Mouse (Mus musculus) liver, embryonic 15.5 days (tissue): Measurements from ENCODE around the gene Ccdc182. TPM values are rescaled to one million over a fixed set of nuclear protein-coding genes. Genes with fewer than 3 reads are reported as not detected.

Experiments used
- ATAC-seq: fragments of 200-750 bp; cut with Nextera tagmentation; 2 replicates; pipeline ENCODE4 v1.8.0; 2017; ENCODE audit warnings: moderate number of reproducible peaks, mild to moderate bottlenecking, moderate library complexity; ENCODE audit not compliant: insufficient read depth
- H3K27ac ChIP-seq: fragments of 300-500 bp; sonication (generic); replicated peaks from 2 replicates; pipeline ENCODE4 v1.5.1; 2015; ENCODE audit warnings: mild to moderate bottlenecking, inconsistent platforms
- H3K27me3 ChIP-seq: fragments of 300-500 bp; sonication (generic); 2 replicates; pipeline ENCODE4 v1.6.1; 2015; ENCODE audit warnings: mild to moderate bottlenecking, inconsistent platforms
- H3K36me3 ChIP-seq: fragments of 300-500 bp; sonication (generic); replicated peaks from 2 replicates; pipeline ENCODE4 v1.6.1; 2015; ENCODE audit warnings: moderate library complexity, mild to moderate bottlenecking, inconsistent platforms
- H3K4me1 ChIP-seq: fragments of 300-500 bp; sonication (generic); replicated peaks from 2 replicates; pipeline ENCODE4 v1.6.1; 2015; ENCODE audit warnings: inconsistent platforms
- H3K4me2 ChIP-seq: fragments of 300-500 bp; sonication (generic); 2 replicates; pipeline ENCODE4 v1.6.1; 2015; ENCODE audit warnings: moderate library complexity, mild to moderate bottlenecking, inconsistent platforms
- H3K4me3 ChIP-seq: fragments of 300-500 bp; sonication (generic); replicated peaks from 2 replicates; pipeline ENCODE4 v1.5.1; 2015; ENCODE audit warnings: mild to moderate bottlenecking, inconsistent platforms
- H3K9ac ChIP-seq: fragments of 300-500 bp; sonication (generic); 2 replicates; pipeline ENCODE4 v1.6.1; 2015; ENCODE audit warnings: moderate library complexity, mild to moderate bottlenecking, inconsistent platforms
- H3K9me3 ChIP-seq: fragments of 300-500 bp; sonication (generic); replicated peaks from 2 replicates; pipeline ENCODE4 v1.6.1; 2016; ENCODE audit warnings: inconsistent platforms
- WGBS: fragments of 180-500 bp; shearing (Covaris S2); methylation state at CpG from one replicate; pipeline ENCODE4 v1.1.7; 2015; ENCODE audit warnings: mixed read lengths; ENCODE audit not compliant: insufficient replicate concordance; 5-methylcytosine and 5-hydroxymethylcytosine counted together
- polyA plus RNA-seq: library from polyadenylated mRNA; unstranded; fragments of >200 nt; fragmentation: Nextera tagmentation; extraction: Ambion mirVana; gene quantifications from 2 replicates; pipeline ENCODE4 v1.2.1, GENCODE M21; 2015

Gene Ccdc182
- polyA plus RNA-seq, 1 experiment from 2014 or later: not detected

GRCm38 (mm10) chr11:88307616-88308543, 14.0 kb downstream of the Ccdc182 start:
- no peak overlapping the region for H3K27ac ChIP-seq
- no peak overlapping the region for H3K4me3 ChIP-seq
- no peaks in the 10 kb centered on the region for H3K4me1 ChIP-seq
- ATAC-seq: no peak
- H3K27me3 ChIP-seq: 0 out of 2 replicates have a peak, but pooled peaks cover 10% of the 10 kb centered on the region
- WGBS: 62% methylated on average over 14 of the region's 14 CpGs
- H3K9ac ChIP-seq: no peak overlapping the region
- H3K4me2 ChIP-seq: no peak overlapping the region
- H3K9me3 ChIP-seq: no peaks in the 10 kb centered on the region
- H3K36me3 ChIP-seq: no peaks in the 10 kb centered on the region

- Histone ChIP-seq H3K36me3 (no peaks in the 10 kb centered on the region), H3K9me3 (no peaks in the 10 kb centered on the region), H3K4me1 (no peaks in the 10 kb centered on the region; the same call in 1 of the 2 replicates), H3K4me3 (no peak overlapping the region), H3K9ac (no peak overlapping the region), H3K27ac (no peak overlapping the region), H3K4me2 (no peak overlapping the region), H3K27me3 (0 out of 2 replicates have a peak, but pooled peaks cover 11% of the 10 kb centered on the region)
- no peak for ATAC-seq
- WGBS: 69% methylated on average over 10 of the region's 10 CpGs
Observed at GRCm38 (mm10) chr11:88309059-88309700, 15.3 kb downstream of the Ccdc182 start.

GRCm38 (mm10) chr11:88310773-88311172, 16.9 kb downstream of the Ccdc182 start:
- Histone ChIP-seq H3K4me3 (no peak overlapping the region), H3K36me3 (no peaks in the 10 kb centered on the region), H3K9me3 (no peaks in the 10 kb centered on the region), H3K27me3 (0 out of 2 replicates have a peak, but pooled peaks cover 15% of the 10 kb centered on the region), H3K9ac (no peak overlapping the region), H3K4me1 (no peaks in the 10 kb centered on the region; the same call in 1 of the 2 replicates), H3K27ac (no peak overlapping the region), H3K4me2 (no peak overlapping the region)
- WGBS: 60% methylated on average over 6 of the region's 6 CpGs
- ATAC-seq: no peak

GRCm38 (mm10) chr11:88311606-88312005, 17.7 kb downstream of the Ccdc182 start:
- WGBS: 50% methylated on average over 7 of the region's 7 CpGs
- H3K36me3 ChIP-seq: no peaks in the 10 kb centered on the region
- no peaks in the 10 kb centered on the region; the same call in 1 of the 2 replicates for H3K4me1 ChIP-seq
- 0 out of 2 replicates have a peak, but pooled peaks cover 15% of the 10 kb centered on the region for H3K27me3 ChIP-seq
- no peak overlapping the region for H3K9ac ChIP-seq
- no peak overlapping the region for H3K27ac ChIP-seq
- H3K4me2 ChIP-seq: no peak overlapping the region
- H3K4me3 ChIP-seq: no peak overlapping the region
- H3K9me3 ChIP-seq: no peaks in the 10 kb centered on the region
- no peak for ATAC-seq

- no peak overlapping the region for H3K4me2 ChIP-seq
Observed at GRCm38 (mm10) chr11:88313512-88313911, 19.7 kb downstream of the Ccdc182 start.

GRCm38 (mm10) chr11:88314471-88314870, 20.6 kb downstream of the Ccdc182 start:
- no peaks in the 10 kb centered on the region; the same call in 1 of the 2 replicates for H3K4me1 ChIP-seq
- H3K27me3 ChIP-seq: 0 out of 2 replicates have a peak, but pooled peaks cover 15% of the 10 kb centered on the region

More at GRCm38 (mm10) chr11:88313512-88313911, 19.7 kb downstream of the Ccdc182 start:
- no peaks in the 10 kb centered on the region for H3K9me3 ChIP-seq
- H3K4me1 ChIP-seq: no peaks in the 10 kb centered on the region; the same call in 1 of the 2 replicates
- 3% methylated on average over 8 of the region's 8 CpGs for WGBS
- no peak overlapping the region for H3K9ac ChIP-seq
- no peak for ATAC-seq
- H3K27me3 ChIP-seq: 0 out of 2 replicates have a peak, but pooled peaks cover 15% of the 10 kb centered on the region
- no peak overlapping the region for H3K27ac ChIP-seq
- no peak overlapping the region for H3K4me3 ChIP-seq
- H3K36me3 ChIP-seq: no peaks in the 10 kb centered on the region

GRCm38 (mm10) chr11:88315393-88315792, 21.5 kb downstream of the Ccdc182 start:
- Histone ChIP-seq H3K4me2 (no peak overlapping the region), H3K27ac (no peak overlapping the region), H3K9me3 (no peaks in the 10 kb centered on the region), H3K4me1 (no peaks in the 10 kb centered on the region; the same call in 1 of the 2 replicates), H3K27me3 (0 out of 2 replicates have a peak, but pooled peaks cover 15% of the 10 kb centered on the region), H3K36me3 (no peaks in the 10 kb centered on the region), H3K4me3 (no peak overlapping the region), H3K9ac (no peak overlapping the region)
- no peak for ATAC-seq
- 28% methylated on average over 5 of the region's 5 CpGs for WGBS

More at GRCm38 (mm10) chr11:88314471-88314870, 20.6 kb downstream of the Ccdc182 start:
- 28% methylated on average over 6 of the region's 6 CpGs for WGBS
- Histone ChIP-seq H3K27ac (no peak overlapping the region), H3K36me3 (no peaks in the 10 kb centered on the region), H3K4me2 (no peak overlapping the region), H3K9ac (no peak overlapping the region), H3K9me3 (no peaks in the 10 kb centered on the region), H3K4me3 (no peak overlapping the region)
- no peak for ATAC-seq

GRCm38 (mm10) chr11:88318850-88319249, 25.0 kb downstream of the Ccdc182 start:
- Histone ChIP-seq H3K9me3 (no peaks in the 10 kb centered on the region), H3K27me3 (0 out of 2 replicates have a peak, but pooled peaks cover 4% of the 10 kb centered on the region), H3K4me1 (no peaks in the 10 kb centered on the region; the same call in 1 of the 2 replicates), H3K36me3 (no peaks in the 10 kb centered on the region), H3K4me3 (no peak overlapping the region), H3K9ac (no peak overlapping the region), H3K27ac (no peak overlapping the region), H3K4me2 (no peak overlapping the region)
- no peak for ATAC-seq
- WGBS: 64% methylated on average over 5 of the region's 5 CpGs

- H3K9me3 ChIP-seq: no peaks in the 10 kb centered on the region
- no peaks in the 10 kb centered on the region for H3K4me1 ChIP-seq
- ATAC-seq: no peak
- H3K27ac ChIP-seq: no peak overlapping the region
- H3K4me2 ChIP-seq: no peak overlapping the region
- H3K27me3 ChIP-seq: 0 out of 2 replicates have a peak, but pooled peaks cover 3% of the 10 kb centered on the region
- H3K9ac ChIP-seq: no peak overlapping the region
- no peak overlapping the region for H3K4me3 ChIP-seq
- 25% methylated on average over 4 of the region's 4 CpGs for WGBS
- H3K36me3 ChIP-seq: no peaks in the 10 kb centered on the region
Observed at GRCm38 (mm10) chr11:88327016-88327415, 33.2 kb downstream of the Ccdc182 start.

GRCm38 (mm10) chr11:88328813-88329595, 35.1 kb downstream of the Ccdc182 start:
- WGBS: 71% methylated on average over 17 of the region's 17 CpGs
- 0 out of 2 replicates have a peak, but pooled peaks cover 3% of the 10 kb centered on the region for H3K27me3 ChIP-seq
- H3K27ac ChIP-seq: no peak overlapping the region
- no peak overlapping the region for H3K4me3 ChIP-seq
- no peaks in the 10 kb centered on the region for H3K9me3 ChIP-seq
- no peaks in the 10 kb centered on the region for H3K4me1 ChIP-seq
- no peak overlapping the region for H3K9ac ChIP-seq
- no peak overlapping the region for H3K4me2 ChIP-seq
- no peaks in the 10 kb centered on the region for H3K36me3 ChIP-seq
- no peak for ATAC-seq
